Mouse (Mus musculus): ENCODE results near the gene Selenok.
A peak's percentile ranks its signal among the peaks of the same experiment; 100 is the strongest.

The Selenok gene

GRCm38 (mm10) chr14:29996000-29996751 lies 28.1 kb downstream of the Selenok start:
- no peak for DNase-seq

GRCm38 (mm10) chr14:29997345-29997744 lies 29.2 kb downstream of the Selenok start:
- DNase-seq = no peak

DNA sequence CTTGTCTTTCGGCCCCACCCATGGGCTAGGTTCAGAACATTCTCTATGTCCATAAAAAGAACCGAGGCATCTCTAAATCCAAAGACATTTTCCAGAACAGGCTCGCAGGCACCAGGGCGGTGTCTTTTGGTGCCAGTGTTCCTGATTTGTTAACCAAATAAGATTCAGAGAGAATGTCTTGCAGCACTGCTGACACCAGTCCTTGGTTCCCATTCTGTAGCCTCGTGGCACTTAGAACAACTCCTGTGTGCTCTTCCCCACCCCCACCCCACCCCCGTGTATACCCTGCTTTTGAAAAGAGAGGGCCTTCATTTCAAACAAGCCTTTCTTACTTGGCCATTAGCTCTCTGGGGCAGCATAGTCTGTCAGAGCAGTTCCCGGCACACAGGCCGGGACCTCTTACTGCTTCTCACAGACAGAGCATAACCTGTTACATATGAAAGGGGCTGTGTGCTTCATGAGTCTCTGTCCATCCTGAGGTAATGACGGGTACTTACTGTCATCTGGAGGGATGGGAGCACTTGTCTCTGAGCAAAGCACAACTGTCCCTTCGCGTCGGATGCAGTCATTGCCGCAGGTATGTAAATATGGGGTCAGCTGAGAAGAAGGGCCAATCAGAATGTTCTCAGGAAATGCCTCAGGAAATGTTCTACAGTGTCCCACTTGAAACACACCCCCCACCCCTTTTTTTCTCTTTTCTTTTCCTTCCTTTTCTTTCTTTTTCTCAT lies 30.8 kb downstream of the Selenok start:
- no peak for DNase-seq

DNA sequence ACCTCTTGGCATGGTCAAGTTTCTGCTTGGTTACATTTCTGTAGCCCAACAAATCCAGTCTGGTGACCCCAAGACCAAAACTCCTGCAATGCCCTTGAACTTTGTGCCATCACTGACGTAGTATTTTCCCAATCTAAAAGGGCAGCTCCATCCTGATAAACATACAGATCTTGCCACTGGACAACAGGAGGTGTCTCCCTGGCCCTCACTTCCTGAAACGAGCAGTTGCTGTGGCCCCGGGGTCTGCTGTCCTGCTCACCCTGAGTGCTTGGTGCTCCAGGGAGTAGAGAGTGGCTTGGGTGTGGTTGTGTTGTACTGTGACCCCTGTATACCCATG lies 31.3 kb downstream of the Selenok start:
- no peak for DNase-seq

- peak; percentile 66 for DNase-seq
These were observed 40.8 kb downstream of the Selenok start, which contains the start of the genes Il17rb and Chdh for GRCm38 (mm10) chr14:30008733-30009575. Il17rb (minus strand) TSS chr14:30008896. Chdh (plus strand) TSS chr14:30009023.

DNA sequence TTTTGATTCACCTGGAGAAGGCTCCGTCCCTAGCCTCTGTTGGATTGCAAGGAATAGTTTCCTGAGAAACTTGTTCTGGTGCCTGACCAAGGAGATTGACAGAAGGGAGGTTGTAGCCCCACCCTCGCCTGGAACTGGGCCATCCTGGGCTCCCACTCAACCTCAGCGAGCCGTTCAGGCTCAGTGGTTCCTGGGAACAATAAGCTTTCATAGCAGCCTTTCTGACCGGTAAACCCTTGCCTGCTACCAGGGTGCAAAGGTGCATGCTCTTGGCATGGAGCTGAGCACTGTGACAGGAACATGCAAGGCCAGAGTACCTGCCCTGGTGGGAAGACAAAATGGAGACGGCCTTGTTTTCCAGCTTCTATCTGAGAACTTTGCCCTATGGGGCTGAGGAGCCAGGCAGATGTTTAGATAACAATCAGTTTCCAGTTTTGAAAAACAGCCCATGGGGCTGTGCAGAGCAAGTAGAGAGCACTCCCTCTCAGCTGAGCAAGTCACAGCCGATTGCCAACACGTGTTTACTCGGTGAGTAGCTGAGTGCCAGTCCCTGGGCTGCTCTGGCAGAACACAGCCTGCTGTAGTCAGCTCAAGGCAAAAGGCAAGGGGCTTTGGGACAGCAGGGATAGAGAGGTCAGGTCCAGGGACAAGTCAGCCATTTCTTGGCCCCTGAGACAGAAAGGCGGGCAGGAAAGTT lies 41.9 kb downstream of the Selenok start:
- DNase-seq = peak; percentile 69

DNA sequence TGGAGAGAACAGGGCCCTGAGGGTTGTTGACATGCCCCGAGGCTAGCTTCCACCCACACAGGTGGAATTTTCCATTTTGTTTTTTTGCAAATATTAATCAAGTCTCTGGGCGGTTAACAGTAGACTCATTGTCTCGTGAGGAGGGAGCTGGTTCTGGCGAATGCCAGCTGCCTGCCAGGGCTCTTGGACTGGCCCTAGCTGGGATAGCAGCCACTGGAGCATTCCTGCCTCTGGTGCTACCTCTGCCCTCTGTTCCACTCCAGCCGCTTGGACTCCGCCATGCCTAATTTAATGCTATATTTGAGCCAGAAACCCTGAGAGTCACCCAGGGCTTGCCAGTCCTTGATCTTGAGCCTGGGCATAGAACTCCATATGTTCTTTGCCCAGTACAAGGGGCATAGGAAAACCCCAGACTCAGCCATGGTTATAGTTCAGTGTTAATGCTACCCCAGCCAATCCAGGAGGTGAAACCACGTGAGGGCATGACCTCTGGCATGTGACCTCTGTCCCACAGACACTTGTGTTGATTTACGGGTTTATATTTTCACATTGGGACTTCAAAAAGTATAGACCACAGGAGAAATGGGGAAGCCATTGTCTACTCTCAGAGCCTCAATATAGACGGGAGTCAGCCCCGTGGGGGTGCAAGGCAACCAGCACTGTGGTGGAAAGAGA lies 43.9 kb downstream of the Selenok start:
- no peak for DNase-seq

DNA sequence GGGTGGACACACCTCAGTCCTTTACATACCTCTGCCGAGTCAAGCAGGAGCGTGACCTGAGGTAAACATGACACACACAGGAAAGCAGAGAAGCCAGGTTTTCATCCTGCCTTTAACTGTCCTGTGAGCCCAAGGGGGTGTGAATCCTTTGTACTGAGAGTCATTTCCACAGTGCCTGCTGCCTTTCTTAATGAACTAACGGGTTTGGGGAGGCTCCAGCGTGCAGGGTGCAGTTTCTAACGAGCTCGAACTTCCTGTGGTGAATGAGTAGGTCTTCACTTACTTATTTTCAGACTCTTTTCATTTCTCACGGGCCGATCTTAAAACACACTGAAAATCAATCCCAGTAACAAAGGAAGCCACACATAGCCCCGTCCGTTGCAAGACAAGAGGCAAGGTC lies 46.4 kb downstream of the Selenok start:
- no peak for DNase-seq

DNA sequence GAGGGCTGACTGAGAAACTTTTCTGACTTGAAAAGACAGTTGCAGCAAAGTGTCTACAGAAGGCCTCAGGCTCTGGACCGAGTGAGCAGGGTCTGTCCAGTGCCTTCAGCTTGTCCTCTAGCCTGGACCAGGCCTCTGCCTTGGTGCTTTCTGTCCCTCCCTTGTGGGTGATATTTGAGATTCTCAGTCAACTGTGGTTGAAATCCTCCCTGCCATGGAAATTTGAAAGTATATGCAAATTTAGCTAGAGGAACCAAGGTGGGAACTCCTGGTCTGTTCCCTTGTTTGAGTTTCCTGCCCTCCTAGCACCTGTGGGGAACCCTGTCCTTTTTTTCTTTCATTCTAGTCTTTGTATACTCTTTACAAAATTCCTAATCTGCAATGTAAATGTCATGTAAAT lies 46.9 kb downstream of the Selenok start:
- no peak for DNase-seq

DNA sequence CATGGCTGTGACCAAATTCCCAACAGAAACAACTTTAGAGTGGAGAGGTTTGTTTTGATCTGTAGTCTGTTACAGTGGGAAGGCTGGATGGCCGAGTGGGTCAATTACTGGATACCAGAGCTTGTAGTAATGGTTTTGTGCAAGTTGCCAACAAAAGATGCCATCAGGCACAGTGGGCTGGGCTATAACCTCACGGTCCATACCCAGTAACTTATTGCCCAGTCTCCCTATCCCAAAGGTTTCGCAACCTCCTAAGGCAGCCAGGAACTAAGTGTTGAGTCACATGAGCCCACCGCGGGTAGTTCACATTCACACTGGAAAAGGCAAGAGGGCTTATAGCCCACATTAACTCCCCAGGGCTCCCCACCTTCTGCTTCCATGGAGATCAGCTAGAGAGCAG lies 48.6 kb downstream of the Selenok start:
- no peak for DNase-seq

GRCm38 (mm10) chr14:30017794-30018462 lies 49.8 kb downstream of the Selenok start:
- no peak for DNase-seq

- no peak for DNase-seq
These were observed 50.3 kb downstream of the Selenok start for GRCm38 (mm10) chr14:30018463-30018801.

GRCm38 (mm10) chr14:30018846-30019245 lies 50.7 kb downstream of the Selenok start:
- no peak for DNase-seq

- no peak for DNase-seq
These were observed 51.3 kb downstream of the Selenok start for GRCm38 (mm10) chr14:30019375-30019774.

DNA sequence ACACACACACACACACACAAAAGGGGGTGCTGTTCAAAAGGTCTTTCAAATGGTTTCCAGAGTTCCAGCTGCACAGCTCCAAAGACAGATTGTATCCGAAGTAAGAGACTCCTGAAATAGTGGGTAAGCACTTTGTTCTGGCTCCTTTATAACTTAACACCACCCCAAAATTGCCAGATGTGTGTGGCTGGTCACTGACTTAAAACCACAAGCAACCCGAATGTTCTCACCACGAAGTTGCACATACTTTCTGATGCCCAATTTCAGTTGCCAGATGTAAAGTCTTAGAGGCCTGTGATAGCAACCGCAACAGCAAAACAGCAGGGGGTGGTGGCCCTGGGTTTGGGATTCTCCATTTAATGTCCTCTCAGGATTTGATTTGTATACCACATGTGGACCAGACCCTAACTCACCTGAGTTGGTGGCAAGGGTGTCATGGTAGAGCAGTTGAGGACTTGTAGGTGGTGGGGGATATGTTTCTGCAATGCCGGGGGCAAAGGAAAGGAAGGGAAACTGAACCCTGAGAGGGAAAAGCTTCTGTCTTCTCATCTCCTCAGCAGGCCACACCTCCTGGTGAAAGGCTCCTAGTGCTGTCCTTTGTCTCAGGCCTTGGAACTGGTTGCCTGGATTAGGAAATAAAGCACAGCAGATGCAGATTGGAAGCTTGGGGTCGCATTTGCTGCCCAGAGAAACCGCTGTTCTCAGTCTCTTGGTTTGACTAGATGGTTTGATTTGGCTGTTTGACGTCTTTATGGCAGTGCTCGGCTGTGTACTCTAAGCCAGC lies 51.9 kb downstream of the Selenok start:
- no peak for DNase-seq

DNA sequence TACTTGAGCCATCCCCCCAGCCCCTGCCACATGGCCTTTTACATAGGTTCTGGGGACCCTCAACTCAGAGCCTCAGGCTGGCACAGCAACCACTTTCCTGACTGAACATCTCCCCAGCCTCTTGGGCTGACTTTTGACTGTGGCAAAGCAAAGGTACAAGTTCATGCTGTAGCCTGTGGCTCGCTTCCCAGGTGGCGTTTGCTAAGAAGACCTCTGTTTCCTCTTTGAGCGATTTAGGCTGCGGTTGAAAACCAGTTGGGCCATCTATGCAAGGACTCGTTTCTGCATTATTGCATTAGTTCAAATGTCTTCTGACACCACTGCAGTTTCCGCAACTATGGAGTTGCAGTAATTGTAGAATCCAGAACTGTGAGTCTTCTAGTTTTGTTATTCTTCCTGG lies 54.4 kb downstream of the Selenok start:
- no peak for DNase-seq

DNA sequence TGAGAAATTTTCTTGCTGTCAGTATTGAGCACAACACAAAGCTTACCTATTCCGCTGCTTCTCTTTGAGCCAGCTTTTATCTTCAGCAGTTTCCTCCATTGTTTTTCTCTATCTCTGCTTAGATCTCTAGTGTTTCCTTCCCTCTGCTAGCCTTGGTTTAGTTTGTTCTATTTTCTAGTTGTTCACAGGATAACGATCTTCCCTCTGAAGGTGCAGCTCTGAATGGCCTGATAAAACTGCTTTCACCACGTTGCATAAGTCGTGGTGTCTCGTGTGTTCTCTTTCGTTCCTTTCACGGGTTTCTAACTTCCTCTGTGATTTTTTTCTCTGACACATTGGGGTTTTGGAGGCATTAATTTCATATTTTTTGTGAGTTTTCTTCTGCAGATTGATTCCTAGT lies 56.3 kb downstream of the Selenok start:
- no peak for DNase-seq

All from lung, postnatal 36 days (tissue).